Mouse (Mus musculus): ENCODE results near the gene Prkcsh.

DNA sequence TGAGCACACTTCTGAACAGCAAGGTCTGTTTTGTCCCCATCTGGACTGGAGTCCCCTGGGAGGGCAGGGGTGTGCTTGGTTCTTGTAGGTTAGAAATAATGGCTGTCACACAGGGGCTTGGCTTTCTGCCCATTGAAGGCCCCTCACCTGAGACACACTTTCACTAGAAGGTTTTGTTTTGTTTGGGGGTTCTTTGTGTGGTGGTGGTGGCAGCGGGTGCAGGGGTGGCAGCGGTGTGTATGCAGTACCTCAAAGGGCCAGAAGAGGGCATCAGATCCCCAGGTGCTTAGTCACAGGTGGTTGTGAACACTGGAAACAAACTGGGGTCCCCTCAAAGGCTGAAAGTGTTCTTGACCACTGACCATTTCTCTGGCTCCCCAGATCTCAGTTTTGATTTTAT lies 24.6 kb upstream of the Prkcsh start:
- TF ChIP-seq MAFK (IDR thresholded peaks at IDR 0.05; ENCODE audit: insufficient read depth, low read depth, low read length) = no peak
- no peak for TF ChIP-seq CHD2 (IDR thresholded peaks at IDR 0.05; ENCODE audit: low read depth, low read length)
- peak; percentile 67; the same call in 1 of the 2 replicates for TF ChIP-seq ZC3H11A (IDR thresholded peaks at IDR 0.05; ENCODE audit: borderline replicate concordance, low read depth, low read length)
